Mouse (Mus musculus) heart, adult 2 months (tissue): ENCODE measurements at regions not wholly inside any gene's neighbourhood (a gene's known extent, or its start where the extent isn't known, plus 50 kb on each side); places are given as distances from the start of the nearest gene placed in this dataset.

Source experiments
- DNase-seq, 2 experiments: peaks; one replicate each; pipeline ENCODE4 v3.0.0; 2021
- H3K27ac ChIP-seq: fragments of 200-600 bp; 2 replicates; pipeline ENCODE4 v1.8.1; 2022
- H3K27me3 ChIP-seq: fragments of 200-500 bp; 2 replicates; pipeline ENCODE4 v1.6.1; 2012; ENCODE audit warnings: mild to moderate bottlenecking, low read length, inconsistent platforms, mixed read lengths; ENCODE audit not compliant: control insufficient read depth, insufficient read depth
- H3K36me3 ChIP-seq: fragments of 200-500 bp; 2 replicates; pipeline ENCODE4 v1.6.1; 2012; ENCODE audit warnings: low read length, inconsistent platforms; ENCODE audit not compliant: control insufficient read depth, insufficient read depth
- H3K4me1 ChIP-seq: fragments of 200-500 bp; 2 replicates; pipeline ENCODE4 v1.6.1; 2011; ENCODE audit warnings: low read length; ENCODE audit not compliant: control insufficient read depth, insufficient read depth
- H3K4me3 ChIP-seq: fragments of 200-600 bp; 2 replicates; pipeline ENCODE4 v1.8.1; 2022
- H3K79me2 ChIP-seq: fragments of 200-500 bp; replicated peaks from 2 replicates; pipeline ENCODE4 v1.6.1; 2012; ENCODE audit warnings: mild to moderate bottlenecking, inconsistent platforms, low read length, moderate library complexity, mixed read lengths; ENCODE audit not compliant: control insufficient read depth, insufficient read depth
- H3K9ac ChIP-seq: fragments of 200-500 bp; 2 replicates; pipeline ENCODE4 v1.6.1; 2012; ENCODE audit warnings: low read depth, mild to moderate bottlenecking, control low read depth, inconsistent platforms, low read length, mixed read lengths
- CTCF ChIP-seq: fragments of 200-600 bp; IDR thresholded peaks from 2 replicates; pipeline ENCODE4 v1.8.1; 2022; ENCODE audit warnings: antibody characterized with exemption, mild to moderate bottlenecking, moderate library complexity
- EP300 ChIP-seq: fragments of 200-500 bp; IDR thresholded peaks from 2 replicates; pipeline ENCODE4 v1.6.1; 2011; ENCODE audit warnings: low read depth, low read length, control low read depth; ENCODE audit not compliant: insufficient read depth
- POLR2A ChIP-seq: fragments of 200-500 bp; IDR thresholded peaks from 2 replicates; pipeline ENCODE4 v1.6.1; 2011; ENCODE audit warnings: mild to moderate bottlenecking, low read depth, low read length, control low read depth; ENCODE audit not compliant: insufficient read depth
- WGBS: fragments of 180-500 bp; shearing (Covaris S2); methylation state at CpG from one replicate; pipeline ENCODE4 v1.1.7; 2018; 5-methylcytosine and 5-hydroxymethylcytosine counted together
- intact Hi-C: fragments of 180-260 bp; cut with DNase I; formaldehyde crosslinking; loops from one replicate; pipeline ENCODE4 v1.15.1; 2025

DNA sequence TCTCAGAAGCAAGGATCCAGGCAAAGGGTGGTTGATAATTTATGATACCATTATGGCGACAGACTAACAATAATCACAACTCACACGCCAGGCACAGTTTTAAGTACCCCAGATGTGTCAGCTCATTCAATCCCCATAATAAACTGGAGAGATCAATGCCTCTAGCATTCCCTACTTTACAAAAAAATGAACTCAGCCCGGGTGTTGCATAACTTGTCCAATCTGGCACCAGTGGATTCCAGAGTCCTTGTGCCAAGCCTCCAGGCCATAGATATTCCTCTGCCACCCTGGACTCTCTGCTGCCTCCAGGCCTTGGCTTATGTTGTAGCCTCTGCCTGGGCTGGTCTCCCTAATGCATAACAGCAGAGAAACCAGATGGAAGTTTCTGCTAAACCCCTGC, 185.0 kb downstream of the CK137956 start:
- Histone ChIP-seq H3K79me2 (no peaks in the 10 kb centered on the region), H3K27me3 (no peaks in the 10 kb centered on the region), H3K4me3 (no peak overlapping the region), H3K27ac (no peak overlapping the region), H3K4me1 (no peaks in the 10 kb centered on the region), H3K36me3 (no peaks in the 10 kb centered on the region), H3K9ac (no peak overlapping the region)
- intact Hi-C loops: no loop called here
- DNase-seq: no peak
- WGBS: 74% methylated on average over 3 of the region's 3 CpGs
- TF ChIP-seq EP300: no peak
- TF ChIP-seq CTCF: no peak
- no peak for TF ChIP-seq POLR2A

DNA sequence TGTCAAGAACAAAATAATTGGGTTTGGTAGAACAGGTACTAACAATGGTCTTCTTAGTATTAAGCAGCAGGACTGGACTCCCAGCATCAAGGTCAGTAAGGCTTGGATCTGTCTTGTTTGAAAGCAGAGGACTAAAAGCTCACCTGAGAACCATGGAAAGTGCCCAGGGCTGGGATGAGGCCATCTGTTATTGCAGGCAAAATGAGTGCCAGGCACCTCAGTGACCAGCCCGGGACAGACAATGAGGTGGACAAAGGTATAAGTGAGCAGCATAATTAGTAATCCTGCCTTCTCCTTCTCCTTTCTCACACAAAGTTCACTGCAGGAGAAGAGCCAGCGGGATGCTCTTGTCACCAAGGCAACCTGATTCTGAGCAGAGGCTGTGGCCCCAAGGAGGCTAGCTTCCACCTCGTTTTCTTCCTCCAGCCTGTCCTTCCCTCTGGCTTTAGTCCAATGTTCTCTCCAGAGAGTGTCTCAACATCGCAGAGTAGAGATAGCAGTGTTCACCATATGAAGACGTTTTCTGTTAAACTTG, 198.7 kb downstream of the CK137956 start:
- Histone ChIP-seq H3K4me3 (no peak overlapping the region), H3K4me1 (no peaks in the 10 kb centered on the region), H3K79me2 (no peaks in the 10 kb centered on the region), H3K36me3 (no peaks in the 10 kb centered on the region), H3K27me3 (no peaks in the 10 kb centered on the region; the same call in 1 of the 2 replicates), H3K27ac (no peak overlapping the region), H3K9ac (no peak overlapping the region)
- no peak for DNase-seq
- 54% methylated on average over 5 of the region's 5 CpGs for WGBS
- intact Hi-C loops: no loop called here
- no peak for TF ChIP-seq EP300
- no peak for TF ChIP-seq CTCF
- no peak for TF ChIP-seq POLR2A

DNA sequence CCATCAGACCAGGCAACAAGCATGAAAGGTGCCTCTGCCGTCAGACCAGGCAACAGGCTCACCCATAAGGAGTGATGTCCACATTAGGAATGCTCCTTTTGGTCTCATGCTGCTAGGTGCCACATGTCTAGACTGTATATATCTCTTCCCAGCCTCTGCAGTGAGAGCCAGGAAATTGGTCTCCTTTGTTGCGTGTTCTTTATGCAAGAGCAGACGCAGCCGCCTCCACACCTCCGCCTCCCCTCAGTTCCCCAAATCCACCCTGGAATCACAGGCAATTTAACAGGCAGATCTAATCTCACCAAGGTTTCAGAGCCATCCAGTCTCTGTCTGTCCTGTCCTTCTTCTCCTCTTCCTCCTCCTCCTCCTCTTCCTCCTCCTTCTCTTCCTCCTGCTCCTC, 207.0 kb downstream of the CK137956 start:
- no peaks in the 10 kb centered on the region for H3K36me3 ChIP-seq
- TF ChIP-seq EP300 (no peak), POLR2A (no peak), CTCF (no peak)
- no peak overlapping the region for H3K27ac ChIP-seq
- no peak overlapping the region for H3K9ac ChIP-seq
- 85% methylated on average over 5 of the region's 5 CpGs for WGBS
- H3K4me3 ChIP-seq: no peak overlapping the region
- H3K79me2 ChIP-seq: no peaks in the 10 kb centered on the region
- intact Hi-C loops: no loop called here
- H3K4me1 ChIP-seq: no peaks in the 10 kb centered on the region
- no peak for DNase-seq
- H3K27me3 ChIP-seq: no peaks in the 10 kb centered on the region

DNA sequence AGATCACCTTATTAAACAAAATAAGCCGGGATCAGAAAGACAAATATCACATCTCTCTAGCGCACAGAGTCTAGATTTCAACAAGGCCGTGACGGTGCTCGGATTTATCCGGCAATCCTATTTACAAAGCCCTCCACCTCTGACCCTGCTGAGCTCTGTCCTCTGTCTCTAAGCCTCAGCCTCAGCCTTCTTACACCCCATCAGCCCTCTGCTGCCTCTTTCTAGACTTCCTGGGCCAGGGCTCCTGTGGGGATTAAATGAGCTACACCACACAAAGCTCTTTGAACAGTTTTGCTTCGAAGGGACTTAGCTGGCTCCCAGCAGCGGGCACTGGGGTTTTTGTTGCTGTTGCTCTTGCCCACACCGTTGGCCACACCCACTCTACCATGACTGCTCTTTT, 211.8 kb downstream of the CK137956 start:
- no peak overlapping the region for H3K4me3 ChIP-seq
- H3K4me1 ChIP-seq: no peaks in the 10 kb centered on the region
- no peak overlapping the region for H3K27ac ChIP-seq
- H3K79me2 ChIP-seq: no peaks in the 10 kb centered on the region
- TF ChIP-seq POLR2A (no peak), CTCF (no peak), EP300 (no peak)
- DNase-seq: no peak
- H3K36me3 ChIP-seq: no peaks in the 10 kb centered on the region
- no peak overlapping the region for H3K9ac ChIP-seq
- no peaks in the 10 kb centered on the region for H3K27me3 ChIP-seq
- intact Hi-C loops: no loop called here
- 82% methylated on average over 9 of the region's 9 CpGs for WGBS

DNA sequence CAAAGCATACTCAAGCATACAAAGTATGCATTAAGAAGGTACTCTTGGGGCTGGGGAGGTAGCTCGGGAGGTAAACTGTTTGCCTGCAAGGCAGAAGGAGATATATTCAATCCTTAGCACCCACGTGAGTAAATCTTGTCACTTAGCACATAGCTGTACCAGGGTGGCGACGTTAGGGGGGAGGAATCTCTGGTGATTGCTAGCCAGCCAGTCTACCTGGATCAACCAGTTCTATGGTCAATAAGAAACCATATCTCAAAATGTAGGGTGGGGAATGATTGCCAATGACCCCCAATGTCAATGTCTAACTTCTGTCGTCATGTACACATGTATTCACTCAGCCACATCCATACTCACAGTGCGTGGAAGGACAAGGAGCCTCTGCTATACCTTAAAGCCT, 214.5 kb downstream of the CK137956 start:
- H3K79me2 ChIP-seq: no peaks in the 10 kb centered on the region
- no peaks in the 10 kb centered on the region for H3K36me3 ChIP-seq
- DNase-seq: no peak
- no peak overlapping the region for H3K9ac ChIP-seq
- no peaks in the 10 kb centered on the region for H3K27me3 ChIP-seq
- no peak overlapping the region for H3K4me3 ChIP-seq
- intact Hi-C loops: no loop called here
- no peaks in the 10 kb centered on the region for H3K4me1 ChIP-seq
- WGBS: 74% methylated on average over 6 of the region's 6 CpGs
- H3K27ac ChIP-seq: no peak overlapping the region
- TF ChIP-seq CTCF (no peak), POLR2A (no peak), EP300 (no peak)

DNA sequence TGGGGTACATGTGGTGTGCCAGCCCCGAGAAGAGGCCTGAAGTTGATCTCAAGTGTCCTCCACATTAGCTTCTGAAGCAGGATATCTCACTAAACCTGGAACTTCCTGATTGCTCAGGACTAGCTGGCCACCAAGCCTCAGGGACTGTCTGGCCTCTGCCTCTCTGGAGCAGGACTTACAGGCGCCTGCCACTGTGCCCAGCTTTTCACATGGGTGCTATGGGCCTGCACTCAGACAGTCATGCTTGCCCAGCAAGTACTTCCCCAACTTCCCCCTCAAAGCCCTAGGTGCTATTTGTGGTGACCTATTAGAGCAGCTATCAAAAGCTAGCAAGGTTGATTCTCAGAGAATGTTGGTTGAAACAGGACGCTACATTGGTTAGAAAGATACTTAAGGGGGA, 220.0 kb downstream of the CK137956 start:
- Histone ChIP-seq H3K36me3 (no peaks in the 10 kb centered on the region), H3K79me2 (no peaks in the 10 kb centered on the region), H3K27ac (no peak overlapping the region), H3K9ac (no peak overlapping the region), H3K4me1 (no peaks in the 10 kb centered on the region), H3K27me3 (no peaks in the 10 kb centered on the region; the same call in 1 of the 2 replicates), H3K4me3 (no peak overlapping the region)
- no peak for DNase-seq
- 58% methylated on average over 3 of the region's 3 CpGs for WGBS
- no peak for TF ChIP-seq POLR2A
- TF ChIP-seq EP300: no peak
- TF ChIP-seq CTCF: no peak
- intact Hi-C loops: no loop called here

DNA sequence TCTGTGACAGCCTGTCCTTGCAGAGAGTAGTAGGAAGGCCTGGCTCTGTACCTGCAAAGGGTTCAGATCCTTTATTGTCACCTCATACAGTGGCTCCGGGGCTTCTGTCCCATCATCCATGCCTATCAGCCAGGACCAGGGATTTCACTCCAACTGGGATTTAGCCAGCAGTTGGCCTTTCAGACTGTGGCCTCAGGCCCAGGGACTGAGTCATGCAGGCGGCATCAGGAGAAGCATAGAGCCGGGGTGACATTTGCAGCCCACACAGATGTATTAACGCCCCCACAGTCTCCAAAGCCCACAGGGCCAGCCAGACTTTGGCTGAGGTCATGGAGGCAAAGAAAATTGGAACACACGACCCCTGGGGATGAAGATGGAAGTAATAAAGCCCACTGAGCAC, 222.9 kb downstream of the CK137956 start:
- Histone ChIP-seq H3K27me3 (no peaks in the 10 kb centered on the region; the same call in 1 of the 2 replicates), H3K4me1 (no peaks in the 10 kb centered on the region), H3K79me2 (no peaks in the 10 kb centered on the region), H3K9ac (no peak overlapping the region), H3K4me3 (no peak overlapping the region), H3K27ac (no peak overlapping the region), H3K36me3 (no peaks in the 10 kb centered on the region)
- 60% methylated on average over 5 of the region's 5 CpGs for WGBS
- intact Hi-C loops: no loop called here
- DNase-seq: no peak
- TF ChIP-seq POLR2A (no peak), CTCF (no peak), EP300 (no peak)
